Mouse (Mus musculus): Measurements from ENCODE around the gene Ppfia1.
A peak's percentile ranks its signal among the peaks of the same experiment; 100 is the strongest.

Ppfia1 gene

GRCm38 (mm10) chr7:144549904-144550566 is 3.5 kb downstream of the Ppfia1 start:
- peak; percentile 82 to 85 for DNase-seq

- no peak for DNase-seq
Observed at GRCm38 (mm10) chr7:144545231-144545630, 8.3 kb downstream of the Ppfia1 start.

GRCm38 (mm10) chr7:144541351-144541750 is 12.2 kb downstream of the Ppfia1 start:
- no peak for DNase-seq

GRCm38 (mm10) chr7:144539146-144539545 is 14.4 kb downstream of the Ppfia1 start:
- no peak for DNase-seq

GRCm38 (mm10) chr7:144538030-144538644 is 15.4 kb downstream of the Ppfia1 start:
- peak; percentile 33 to 40 for DNase-seq

- no peak for DNase-seq
Observed at GRCm38 (mm10) chr7:144536367-144536766, 17.2 kb downstream of the Ppfia1 start.

GRCm38 (mm10) chr7:144534773-144535172 is 18.8 kb downstream of the Ppfia1 start:
- no peak for DNase-seq

- no peak for DNase-seq
Observed at GRCm38 (mm10) chr7:144531585-144532378, 21.7 kb downstream of the Ppfia1 start.

GRCm38 (mm10) chr7:144529851-144530250 is 23.7 kb downstream of the Ppfia1 start:
- no peak for DNase-seq

GRCm38 (mm10) chr7:144527723-144528221 is 25.8 kb downstream of the Ppfia1 start:
- DNase-seq, result peak; percentile 39 to 54

- no peak for DNase-seq
Observed at GRCm38 (mm10) chr7:144526649-144527048, 26.9 kb downstream of the Ppfia1 start.

- peak; percentile 73 to 76 for DNase-seq
Observed at GRCm38 (mm10) chr7:144524427-144525191, 28.9 kb downstream of the Ppfia1 start.

GRCm38 (mm10) chr7:144523415-144523814 is 30.1 kb downstream of the Ppfia1 start:
- no peak for DNase-seq

GRCm38 (mm10) chr7:144521927-144522326 is 31.6 kb downstream of the Ppfia1 start:
- no peak for DNase-seq

GRCm38 (mm10) chr7:144519852-144520251 is 33.7 kb downstream of the Ppfia1 start:
- no peak for DNase-seq

GRCm38 (mm10) chr7:144516711-144517110 is 36.8 kb downstream of the Ppfia1 start:
- DNase-seq, result peak; percentile 36 to 40

- no peak for DNase-seq
Observed at GRCm38 (mm10) chr7:144509090-144509489, 44.4 kb downstream of the Ppfia1 start.

- DNase-seq, result no peak
Observed at GRCm38 (mm10) chr7:144506807-144507206, 46.7 kb downstream of the Ppfia1 start.

- DNase-seq, result no peak
Observed at GRCm38 (mm10) chr7:144503959-144504358, 49.6 kb downstream of the Ppfia1 start.

GRCm38 (mm10) chr7:144492931-144493330 is 60.6 kb downstream of the Ppfia1 start:
- DNase-seq, result no peak

- no peak for DNase-seq
Observed at GRCm38 (mm10) chr7:144490201-144490873, 63.2 kb downstream of the Ppfia1 start.
